Mouse (Mus musculus): ENCODE measurements around the gene Lag3. TPM values are rescaled to one million over a fixed set of nuclear protein-coding genes. Genes with fewer than 3 reads are reported as not detected.

Gene Lag3
- polyA plus RNA-seq, 1 experiment: 7.6 TPM

GRCm38 (mm10) chr6:124918331-124918690 lies 6.8 kb upstream of the Lag3 start:
- Histone ChIP-seq H3K4me1 (ENCODE audit: control insufficient read depth, insufficient read depth, low read length) (no peaks in the 10 kb centered on the region; the same call in 1 of the 2 replicates), H3K27ac (ENCODE audit: control insufficient read depth, insufficient read depth, low read depth, low read length, poor library complexity) (peak overlapping the region; percentile 28; the same call in 1 of the 2 replicates), H3K4me3 (replicated peaks; ENCODE audit: control insufficient read depth, low read depth, low read length) (peak overlapping the region; percentile 51)
- WGBS: 33% methylated on average over 7 of the region's 7 CpGs
- TF ChIP-seq POLR2A (IDR thresholded peaks at IDR 0.05; ENCODE audit: borderline replicate concordance, control insufficient read depth, low read depth, low read length) (no peak), CTCF (IDR thresholded peaks at IDR 0.05; ENCODE audit: control insufficient read depth, insufficient read depth, low read length) (no peak)

GRCm38 (mm10) chr6:124917518-124918330 lies 6.2 kb upstream of the Lag3 start:
- no peak for TF ChIP-seq CTCF (IDR thresholded peaks at IDR 0.05; ENCODE audit: control insufficient read depth, insufficient read depth, low read length)
- TF ChIP-seq POLR2A (IDR thresholded peaks at IDR 0.05; ENCODE audit: borderline replicate concordance, control insufficient read depth, low read depth, low read length): peak; percentile 40; the same call in 1 of the 2 replicates
- H3K4me3 ChIP-seq (replicated peaks; ENCODE audit: control insufficient read depth, low read depth, low read length): peak overlapping the region; percentile 70
- H3K4me1 ChIP-seq (ENCODE audit: control insufficient read depth, insufficient read depth, low read length): no peaks in the 10 kb centered on the region; the same call in 1 of the 2 replicates
- under 1% methylated on average over 89 of the region's 89 CpGs for WGBS
- peak overlapping the region; percentile 81 for H3K27ac ChIP-seq (ENCODE audit: control insufficient read depth, insufficient read depth, low read depth, low read length, poor library complexity)

- Histone ChIP-seq H3K4me1 (ENCODE audit: control insufficient read depth, insufficient read depth, low read length) (no peaks in the 10 kb centered on the region; the same call in 1 of the 2 replicates), H3K27ac (ENCODE audit: control insufficient read depth, insufficient read depth, low read depth, low read length, poor library complexity) (peak overlapping the region; percentile 81), H3K4me3 (replicated peaks; ENCODE audit: control insufficient read depth, low read depth, low read length) (peak overlapping the region; percentile 70)
- WGBS: 5% methylated on average over 51 of the region's 67 CpGs
- TF ChIP-seq CTCF (IDR thresholded peaks at IDR 0.05; ENCODE audit: control insufficient read depth, insufficient read depth, low read length) (peak; percentile 67), POLR2A (IDR thresholded peaks at IDR 0.05; ENCODE audit: borderline replicate concordance, control insufficient read depth, low read depth, low read length) (no peak; the same call in 1 of the 2 replicates)
Observed at GRCm38 (mm10) chr6:124916695-124917517, 5.4 kb upstream of the Lag3 start.

GRCm38 (mm10) chr6:124915942-124916694 lies 4.6 kb upstream of the Lag3 start:
- WGBS: 39% methylated on average over 12 of the region's 12 CpGs
- Histone ChIP-seq H3K27ac (ENCODE audit: control insufficient read depth, insufficient read depth, low read depth, low read length, poor library complexity) (no peak overlapping the region), H3K4me3 (replicated peaks; ENCODE audit: control insufficient read depth, low read depth, low read length) (peak overlapping the region; percentile 11), H3K4me1 (ENCODE audit: control insufficient read depth, insufficient read depth, low read length) (no peaks in the 10 kb centered on the region; the same call in 1 of the 2 replicates)
- TF ChIP-seq POLR2A (IDR thresholded peaks at IDR 0.05; ENCODE audit: borderline replicate concordance, control insufficient read depth, low read depth, low read length): no peak
- no peak for TF ChIP-seq CTCF (IDR thresholded peaks at IDR 0.05; ENCODE audit: control insufficient read depth, insufficient read depth, low read length)

DNA sequence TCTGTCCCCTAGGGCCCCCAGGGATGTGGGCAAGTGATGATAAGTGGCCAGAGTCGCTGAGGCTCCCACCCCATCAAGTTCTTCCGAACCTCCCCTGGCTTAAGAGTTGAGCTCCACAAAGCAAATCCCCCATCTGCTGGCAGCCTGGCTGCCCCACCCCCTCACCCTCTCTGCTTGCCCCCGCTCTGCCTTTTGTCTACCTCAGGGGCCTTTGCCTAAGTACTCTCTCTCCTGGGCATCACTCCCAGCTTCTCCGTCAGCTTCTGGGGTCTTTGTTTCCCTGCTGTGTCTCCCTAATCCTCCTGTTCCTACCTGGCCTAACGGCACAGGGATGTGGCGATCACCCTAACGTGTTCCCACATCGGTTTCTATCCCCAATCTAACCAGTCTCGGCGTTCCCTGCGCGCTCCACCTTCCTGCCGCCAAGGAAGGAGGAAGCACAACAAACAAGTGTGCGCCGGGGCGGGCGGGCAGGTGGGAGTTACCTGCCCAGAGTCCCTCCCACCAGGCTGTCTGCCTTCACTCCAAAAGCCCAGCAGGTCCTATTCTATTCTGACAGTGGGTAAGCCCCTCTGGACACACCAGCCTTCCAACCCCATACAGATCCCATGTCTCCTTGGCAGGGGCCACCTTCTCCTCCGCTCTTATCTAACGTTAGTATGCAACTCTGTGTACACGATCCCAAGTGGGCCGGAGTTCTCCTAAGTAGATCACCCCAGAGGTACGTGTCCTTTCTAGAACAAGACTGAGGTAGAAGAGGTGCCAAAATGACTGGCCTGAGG lies 3.8 kb upstream of the Lag3 start:
- 80% methylated on average over 22 of the region's 22 CpGs for WGBS
- no peak overlapping the region for H3K4me3 ChIP-seq (replicated peaks; ENCODE audit: control insufficient read depth, low read depth, low read length)
- no peak for TF ChIP-seq CTCF (IDR thresholded peaks at IDR 0.05; ENCODE audit: control insufficient read depth, insufficient read depth, low read length)
- no peak for TF ChIP-seq POLR2A (IDR thresholded peaks at IDR 0.05; ENCODE audit: borderline replicate concordance, control insufficient read depth, low read depth, low read length)
- H3K4me1 ChIP-seq (ENCODE audit: control insufficient read depth, insufficient read depth, low read length): no peaks in the 10 kb centered on the region; the same call in 1 of the 2 replicates
- H3K27ac ChIP-seq (ENCODE audit: control insufficient read depth, insufficient read depth, low read depth, low read length, poor library complexity): no peak overlapping the region

DNA sequence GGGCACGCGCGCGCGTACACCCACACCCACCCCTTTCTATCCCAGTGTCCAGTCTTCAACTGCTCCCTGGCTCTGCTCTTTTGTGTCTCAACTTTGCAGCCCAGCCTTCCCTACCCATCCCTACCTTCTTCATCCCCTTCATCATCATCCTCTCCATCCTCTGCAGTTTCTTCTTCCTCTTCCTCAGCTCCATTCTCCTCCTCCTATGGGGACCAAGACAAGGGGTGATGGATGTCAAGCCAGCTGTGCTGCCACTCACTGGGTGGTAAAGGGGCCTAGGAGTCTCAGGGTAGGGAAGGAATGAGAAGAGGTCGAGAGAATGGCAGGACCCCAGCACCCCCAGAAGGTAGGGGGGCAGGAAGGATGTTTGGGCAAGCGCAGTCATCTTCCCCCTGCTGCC lies 3.0 kb upstream of the Lag3 start:
- Histone ChIP-seq H3K4me1 (ENCODE audit: control insufficient read depth, insufficient read depth, low read length) (no peaks in the 10 kb centered on the region; the same call in 1 of the 2 replicates), H3K27ac (ENCODE audit: control insufficient read depth, insufficient read depth, low read depth, low read length, poor library complexity) (no peak overlapping the region), H3K4me3 (replicated peaks; ENCODE audit: control insufficient read depth, low read depth, low read length) (no peak overlapping the region)
- no peak for TF ChIP-seq CTCF (IDR thresholded peaks at IDR 0.05; ENCODE audit: control insufficient read depth, insufficient read depth, low read length)
- no peak for TF ChIP-seq POLR2A (IDR thresholded peaks at IDR 0.05; ENCODE audit: borderline replicate concordance, control insufficient read depth, low read depth, low read length)
- WGBS: 85% methylated on average over 7 of the region's 7 CpGs

DNA sequence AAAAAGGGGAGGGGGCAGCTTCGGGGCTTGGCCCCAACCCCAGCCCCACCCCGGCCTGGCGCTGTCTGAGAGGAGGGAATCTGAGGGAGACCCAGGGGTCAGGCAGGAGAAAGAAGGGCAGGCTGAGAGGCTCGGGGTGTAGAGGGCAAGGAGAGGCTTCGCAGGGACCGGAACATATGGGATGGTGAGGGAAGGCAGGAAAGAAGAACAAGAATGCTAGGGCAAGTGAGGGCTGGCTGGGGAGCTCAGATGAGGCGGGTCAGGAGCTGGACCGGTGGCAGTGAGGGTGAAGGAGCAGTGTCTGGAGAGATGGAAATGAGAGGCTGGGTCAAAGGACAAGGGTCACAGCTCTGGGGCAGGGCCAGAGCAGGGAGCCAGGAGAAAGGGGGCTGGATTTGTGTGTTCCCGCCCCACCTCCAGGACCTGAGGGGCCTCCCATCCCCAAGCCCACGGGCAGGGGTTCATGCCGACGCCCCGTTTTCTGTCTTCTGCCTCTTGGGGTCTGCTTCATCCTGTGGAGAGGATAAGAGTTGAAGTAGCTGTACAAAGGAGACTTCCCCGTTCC lies 2.3 kb upstream of the Lag3 start:
- Histone ChIP-seq H3K27ac (ENCODE audit: control insufficient read depth, insufficient read depth, low read depth, low read length, poor library complexity) (no peak overlapping the region), H3K4me1 (ENCODE audit: control insufficient read depth, insufficient read depth, low read length) (no peaks in the 10 kb centered on the region; the same call in none of the 2 replicates), H3K4me3 (replicated peaks; ENCODE audit: control insufficient read depth, low read depth, low read length) (no peak overlapping the region)
- 78% methylated on average over 14 of the region's 14 CpGs for WGBS
- no peak for TF ChIP-seq POLR2A (IDR thresholded peaks at IDR 0.05; ENCODE audit: borderline replicate concordance, control insufficient read depth, low read depth, low read length)
- no peak for TF ChIP-seq CTCF (IDR thresholded peaks at IDR 0.05; ENCODE audit: control insufficient read depth, insufficient read depth, low read length)

All from bone marrow, adult 2 months (tissue).